In genomic region chr11:59224025-59224424, GRCm38 (mm10) we compare ENCODE assay signal across 20 mouse cellular contexts. TPM values are rescaled to one million over a fixed set of nuclear protein-coding genes. Genes with fewer than 3 reads are reported as not detected.
A peak's percentile ranks its signal among the peaks of the same experiment; 100 is the strongest.
DNase-seq lines count a peak whose midpoint lies in the region; ATAC-seq and TF ChIP-seq lines count a peak whose summit lies in the region.
"Had no signal": no experiment of that assay in that cellular context is flagged by ENCODE, and none has a peak within 500 bp of the region (broad histone marks: within the 10 kb centered on the region; RNA-seq: fewer than 3 reads in every experiment).

No protein-coding gene starts in this region.

- H3K4me3 ChIP-seq in heart, postnatal 0 days (ENCODE audit: low read depth, low read length), result no peak overlapping the region
- H3K4me3 ChIP-seq in lung, postnatal 0 days (ENCODE audit: low read depth, low read length), result no peak overlapping the region
- H3K4me3 ChIP-seq in embryonic facial prominence, embryonic 14.5 days (ENCODE audit: low read depth, low read length), result no peak overlapping the region
- no peak overlapping the region for H3K4me3 ChIP-seq in small intestine, adult 2 months (ENCODE audit: low read depth, low read length)
- H3K4me3 ChIP-seq: embryonic facial prominence, embryonic 15.5 days; hindbrain, embryonic 10.5 days; midbrain, embryonic 13.5 days; neural tube, embryonic 15.5 days had no signal

- no peaks in the 10 kb centered on the region for H3K27me3 ChIP-seq in heart, postnatal 0 days (ENCODE audit: control insufficient read depth, insufficient read depth, low read length)
- no peaks in the 10 kb centered on the region for H3K27me3 ChIP-seq in lung, postnatal 0 days (replicated peaks; ENCODE audit: insufficient read depth, low read length)
- H3K27me3 ChIP-seq in embryonic facial prominence, embryonic 14.5 days (replicated peaks; ENCODE audit: control insufficient read depth, insufficient read depth, low read length), result no peaks in the 10 kb centered on the region
- H3K27me3 ChIP-seq in small intestine, adult 2 months (ENCODE audit: control insufficient read depth, insufficient read depth, low read length), result no peaks in the 10 kb centered on the region
- H3K27me3 ChIP-seq: embryonic facial prominence, embryonic 15.5 days; midbrain, embryonic 13.5 days; neural tube, embryonic 15.5 days had no signal

- DNase-seq in heart, postnatal 0 days (ENCODE audit: low spot score), result no peak
- DNase-seq in heart, adult 8-10 months (ENCODE audit: low spot score), result no peak
- DNase-seq in lung, postnatal 0 days (ENCODE audit: low spot score), result no peak
- no peak for DNase-seq in lung, adult 18-20 months
- no peak for DNase-seq in embryonic facial prominence, embryonic 14.5 days (ENCODE audit: low spot score)
- DNase-seq in embryo, embryonic 10.5 days (ENCODE audit: low spot score), result no peak
- DNase-seq: adrenal gland, adult 2 months; cerebellum, adult 9-10 months; spleen, adult 18-20 months had no signal

- peak overlapping the region; percentile 5; the same call in 1 of the 2 replicates for H3K4me2 ChIP-seq in heart, postnatal 0 days (ENCODE audit: low read depth, low read length)
- H3K4me2 ChIP-seq in lung, postnatal 0 days (replicated peaks; ENCODE audit: low read depth, low read length), result peak overlapping the region; percentile 11; the same call in 1 of the 2 replicates
- H3K4me2 ChIP-seq in embryonic facial prominence, embryonic 14.5 days (ENCODE audit: low read depth, low read length), result peak overlapping the region; percentile 16; the same call in 1 of the 2 replicates
- H3K4me2 ChIP-seq: embryonic facial prominence, embryonic 15.5 days; heart, embryonic 11.5 days; midbrain, embryonic 13.5 days; neural tube, embryonic 15.5 days had no signal

- peaks cover 8% of the 10 kb centered on the region; the same call in 1 of the 2 replicates for H3K36me3 ChIP-seq in heart, postnatal 0 days (replicated peaks; ENCODE audit: control insufficient read depth, insufficient read depth, low read length)
- peaks cover 1% of the 10 kb centered on the region; the same call in 1 of the 2 replicates for H3K36me3 ChIP-seq in lung, postnatal 0 days (ENCODE audit: insufficient read depth, low read length)
- H3K36me3 ChIP-seq in embryonic facial prominence, embryonic 14.5 days (ENCODE audit: control insufficient read depth, insufficient read depth, low read length), result peaks cover 18% of the 10 kb centered on the region; the same call in 1 of the 2 replicates
- peaks cover 12% of the 10 kb centered on the region for H3K36me3 ChIP-seq in small intestine, adult 2 months (ENCODE audit: control insufficient read depth, insufficient read depth, low read length)
- H3K36me3 ChIP-seq: neural tube, embryonic 15.5 days had no signal

- peaks cover 67% of the 10 kb centered on the region for H3K4me1 ChIP-seq in heart, postnatal 0 days (ENCODE audit: control insufficient read depth, insufficient read depth)
- H3K4me1 ChIP-seq in lung, postnatal 0 days (ENCODE audit: insufficient read depth, low read depth, low read length), result peaks cover 57% of the 10 kb centered on the region
- peaks cover 41% of the 10 kb centered on the region for H3K4me1 ChIP-seq in embryonic facial prominence, embryonic 14.5 days (ENCODE audit: control insufficient read depth, insufficient read depth, low read length)
- peaks cover 41% of the 10 kb centered on the region for H3K4me1 ChIP-seq in small intestine, adult 2 months (ENCODE audit: control insufficient read depth, insufficient read depth, insufficient read length, low read length)

- H3K9ac ChIP-seq in heart, postnatal 0 days (replicated peaks; ENCODE audit: low read depth, low read length), result no peak overlapping the region
- no peak overlapping the region for H3K9ac ChIP-seq in lung, postnatal 0 days (replicated peaks; ENCODE audit: low read depth)
- H3K9ac ChIP-seq in embryonic facial prominence, embryonic 14.5 days (ENCODE audit: low read depth, low read length), result no peak overlapping the region
- H3K9ac ChIP-seq: embryonic facial prominence, embryonic 15.5 days; midbrain, embryonic 13.5 days; neural tube, embryonic 15.5 days had no signal

- no peaks in the 10 kb centered on the region for H3K9me3 ChIP-seq in heart, postnatal 0 days (replicated peaks; ENCODE audit: control insufficient read depth, low read length)
- no peaks in the 10 kb centered on the region for H3K9me3 ChIP-seq in lung, postnatal 0 days (ENCODE audit: low read length)
- no peaks in the 10 kb centered on the region for H3K9me3 ChIP-seq in embryonic facial prominence, embryonic 14.5 days (ENCODE audit: control insufficient read depth, low read length)
- H3K9me3 ChIP-seq: embryonic facial prominence, embryonic 15.5 days; hindbrain, embryonic 10.5 days; midbrain, embryonic 13.5 days; neural tube, embryonic 15.5 days had no signal

- ATAC-seq in heart, postnatal 0 days (ENCODE audit: insufficient read depth, low read depth), result no peak
- ATAC-seq in lung, postnatal 0 days, result no peak
- ATAC-seq in embryonic facial prominence, embryonic 14.5 days (ENCODE audit: low read depth), result no peak
- ATAC-seq: forebrain, embryonic 16.5 days; hindbrain, postnatal 0 days; intestine, postnatal 0 days; midbrain, embryonic 13.5 days had no signal

- no peak for TF ChIP-seq POLR2A in small intestine, adult 2 months (IDR thresholded peaks at IDR 0.05; ENCODE audit: low read depth, low read length)

- 77% methylated on average over 3 of the region's 3 CpGs for WGBS in heart, postnatal 0 days
- WGBS in lung, postnatal 0 days, result 55% methylated on average over 3 of the region's 3 CpGs
- WGBS in embryonic facial prominence, embryonic 14.5 days, result 86% methylated on average over 3 of the region's 3 CpGs
- whole genome bisulfite sequencing in small intestine, adult 2 months, result 67% methylated on average over 3 of the region's 3 CpGs

- no peak overlapping the region for H3K27ac ChIP-seq in heart, postnatal 0 days (ENCODE audit: low read depth)
- H3K27ac ChIP-seq in lung, postnatal 0 days (ENCODE audit: low read length), result no peak overlapping the region
- no peak overlapping the region for H3K27ac ChIP-seq in embryonic facial prominence, embryonic 14.5 days (replicated peaks; ENCODE audit: low read depth, low read length)
- 0 out of 2 replicates have a peak overlapping the region, but pooled peaks have one; percentile 20 for H3K27ac ChIP-seq in small intestine, adult 2 months (ENCODE audit: insufficient read depth, low read depth, low read length)
- H3K27ac ChIP-seq: embryonic facial prominence, embryonic 15.5 days; hindbrain, embryonic 10.5 days; hindbrain, postnatal 0 days; macrophage; midbrain, embryonic 13.5 days; neural tube, embryonic 15.5 days had no signal

- TF ChIP-seq CTCF in heart, postnatal 0 days (IDR thresholded peaks at IDR 0.05; ENCODE audit: low read depth), result no peak
- no peak for TF ChIP-seq CTCF in lung, postnatal 0 days (IDR thresholded peaks at IDR 0.05)
- no peak for TF ChIP-seq CTCF in small intestine, adult 2 months (IDR thresholded peaks at IDR 0.05; ENCODE audit: extremely low read depth, insufficient read length, insufficient replicate concordance, low read depth, low read length)

- no peak for TF ChIP-seq EP300 in heart, postnatal 0 days (IDR thresholded peaks at IDR 0.05; ENCODE audit: low read depth)
- TF ChIP-seq EP300 in lung, postnatal 0 days (IDR thresholded peaks at IDR 0.05), result no peak

RNA-seq across cellular contexts. Expression of gene Arf1, which starts 4.0 kb away (rescaled TPM):
- total RNA-seq in heart, postnatal 0 days (2014; rRNA removed; ENCODE audit: low replicate concordance), result 336 and 378 TPM in 2 replicates
- polyA plus RNA-seq in heart, postnatal 0 days (2015; fragmentation: Nextera tagmentation; extraction: Ambion mirVana), result 533 and 540 TPM in 2 replicates
- 100 to 1,000 TPM; 261 to 279 (median 274) TPM for total RNA-seq in heart, adult 8-10 months (2022)
- polyA plus RNA-seq in lung, postnatal 0 days (2015; fragmentation: Nextera tagmentation; extraction: Ambion mirVana), result 630 and 647 TPM in 2 replicates
- 665 and 687 TPM in 2 replicates for polyA plus RNA-seq in embryonic facial prominence, embryonic 14.5 days (2014; fragmentation: Nextera tagmentation; extraction: Ambion mirVana)
- polyA plus RNA-seq in small intestine, adult 2 months (2012; rRNA removed), result 472 and 885 TPM in 2 replicates

RNA-seq across cellular contexts. Expression of gene 2310033P09Rik, which starts 15.9 kb away (rescaled TPM):
- total RNA-seq in heart, postnatal 0 days (2014; rRNA removed; ENCODE audit: low replicate concordance), result 1.6 TPM in 1 of 2 replicates, not detected in the other
- polyA plus RNA-seq in heart, postnatal 0 days (2015; fragmentation: Nextera tagmentation; extraction: Ambion mirVana), result 19.9 and 21.4 TPM in 2 replicates
- total RNA-seq in heart, adult 8-10 months (2022), result 10 to 100 TPM in 3 of 4 experiments, 1 to 10 TPM in 1; 9.8 to 12.9 (median 10.6) TPM
- 32.9 and 34.8 TPM in 2 replicates for polyA plus RNA-seq in lung, postnatal 0 days (2015; fragmentation: Nextera tagmentation; extraction: Ambion mirVana)
- polyA plus RNA-seq in embryonic facial prominence, embryonic 14.5 days (2014; fragmentation: Nextera tagmentation; extraction: Ambion mirVana), result 23.9 and 27.0 TPM in 2 replicates
- 7.6 and 16.0 TPM in 2 replicates for polyA plus RNA-seq in small intestine, adult 2 months (2012; rRNA removed)

RNA-seq across cellular contexts. Expression of gene Mrpl55, which starts 21.7 kb away (rescaled TPM):
- 174 and 187 TPM in 2 replicates for total RNA-seq in heart, postnatal 0 days (2014; rRNA removed; ENCODE audit: low replicate concordance)
- 196 and 199 TPM in 2 replicates for polyA plus RNA-seq in heart, postnatal 0 days (2015; fragmentation: Nextera tagmentation; extraction: Ambion mirVana)
- total RNA-seq in heart, adult 8-10 months (2022), result 100 to 1,000 TPM; 100 to 119 (median 114) TPM
- polyA plus RNA-seq in lung, postnatal 0 days (2015; fragmentation: Nextera tagmentation; extraction: Ambion mirVana), result 60.0 and 74.0 TPM in 2 replicates
- 81.9 and 89.3 TPM in 2 replicates for polyA plus RNA-seq in embryonic facial prominence, embryonic 14.5 days (2014; fragmentation: Nextera tagmentation; extraction: Ambion mirVana)
- polyA plus RNA-seq in small intestine, adult 2 months (2012; rRNA removed), result 32.5 and 36.0 TPM in 2 replicates

RNA-seq across cellular contexts. Expression of gene Guk1, which starts 32.0 kb away (rescaled TPM):
- 47.5 and 60.3 TPM in 2 replicates for total RNA-seq in heart, postnatal 0 days (2014; rRNA removed; ENCODE audit: low replicate concordance)
- 138 and 146 TPM in 2 replicates for polyA plus RNA-seq in heart, postnatal 0 days (2015; fragmentation: Nextera tagmentation; extraction: Ambion mirVana)
- total RNA-seq in heart, adult 8-10 months (2022), result 100 to 1,000 TPM; 112 to 142 (median 128) TPM
- 151 and 168 TPM in 2 replicates for polyA plus RNA-seq in lung, postnatal 0 days (2015; fragmentation: Nextera tagmentation; extraction: Ambion mirVana)
- polyA plus RNA-seq in embryonic facial prominence, embryonic 14.5 days (2014; fragmentation: Nextera tagmentation; extraction: Ambion mirVana), result 114 and 126 TPM in 2 replicates
- polyA plus RNA-seq in small intestine, adult 2 months (2012; rRNA removed), result 284 and 285 TPM in 2 replicates

RNA-seq across cellular contexts. Expression of gene Gjc2, which starts 41.0 kb away (rescaled TPM):
- total RNA-seq in heart, postnatal 0 days (2014; rRNA removed; ENCODE audit: low replicate concordance), result 0.08 and 0.12 TPM in 2 replicates
- polyA plus RNA-seq in heart, postnatal 0 days (2015; fragmentation: Nextera tagmentation; extraction: Ambion mirVana), result 0.63 and 0.75 TPM in 2 replicates
- total RNA-seq in heart, adult 8-10 months (2022), result under 1 TPM; 0.62 to 0.82 (median 0.63) TPM
- polyA plus RNA-seq in lung, postnatal 0 days (2015; fragmentation: Nextera tagmentation; extraction: Ambion mirVana), result 1.8 and 2.5 TPM in 2 replicates
- 0.29 and 0.60 TPM in 2 replicates for polyA plus RNA-seq in embryonic facial prominence, embryonic 14.5 days (2014; fragmentation: Nextera tagmentation; extraction: Ambion mirVana)
- polyA plus RNA-seq in small intestine, adult 2 months (2012; rRNA removed), result 4.6 TPM in 2 replicates
- total RNA-seq: common myeloid progenitor, adult 5-6 weeks had no signal
- polyA plus RNA-seq: macrophage; midbrain, embryonic 13.5 days had no signal
